Mouse (Mus musculus) forebrain, embryonic 14.5 days (tissue): ENCODE results near the gene Eme1. TPM values are rescaled to one million over a fixed set of nuclear protein-coding genes. Genes with fewer than 3 reads are reported as not detected.

Experiments
- ATAC-seq: fragments of 200-750 bp; cut with Nextera tagmentation; 2 replicates; pipeline ENCODE4 v1.8.0; 2017; ENCODE audit warnings: mild to moderate bottlenecking, moderate library complexity
- DNase-seq: peaks from one replicate; pipeline ENCODE4 v3.0.0-alpha.2; 2015; ENCODE audit warnings: low spot score
- H3K27ac ChIP-seq: fragments of 300-500 bp; sonication (generic); 2 replicates; pipeline ENCODE4 v1.5.1; 2014; ENCODE audit warnings: low read depth, mild to moderate bottlenecking, control low read depth, low read length, moderate library complexity
- H3K27me3 ChIP-seq: fragments of 300-500 bp; sonication (generic); replicated peaks from 2 replicates; pipeline ENCODE4 v1.6.1; 2014; ENCODE audit warnings: low read length, control low read depth, mixed read lengths; ENCODE audit not compliant: control insufficient read depth, insufficient read depth
- H3K36me3 ChIP-seq: fragments of 300-500 bp; sonication (generic); 2 replicates; pipeline ENCODE4 v1.6.1; 2014; ENCODE audit warnings: low read length, control low read depth; ENCODE audit not compliant: control insufficient read depth, insufficient read depth
- H3K4me1 ChIP-seq: fragments of 300-500 bp; sonication (generic); 2 replicates; pipeline ENCODE4 v1.6.1; 2014; ENCODE audit warnings: antibody characterized with exemption, low read length, control low read depth; ENCODE audit not compliant: control insufficient read depth, insufficient read depth
- H3K4me2 ChIP-seq: fragments of 300-500 bp; sonication (generic); 2 replicates; pipeline ENCODE4 v1.6.1; 2014; ENCODE audit warnings: mild to moderate bottlenecking, control low read depth, low read length
- H3K4me3 ChIP-seq: fragments of 300-500 bp; sonication (generic); 2 replicates; pipeline ENCODE4 v1.5.1; 2014; ENCODE audit warnings: low read depth, low read length, control low read depth
- H3K9ac ChIP-seq: fragments of 300-500 bp; sonication (generic); 2 replicates; pipeline ENCODE4 v1.6.1; 2014; ENCODE audit warnings: mild to moderate bottlenecking, low read length, control low read depth, moderate library complexity
- H3K9me3 ChIP-seq: fragments of 300-500 bp; sonication (generic); replicated peaks from 2 replicates; pipeline ENCODE4 v1.6.1; 2016; ENCODE audit warnings: low read length, control low read depth, mixed read lengths; ENCODE audit not compliant: control insufficient read depth
- WGBS: fragments of 180-500 bp; shearing (Covaris S2); extraction: QIAGEN DNeasy Blood & Tissue Kit; methylation state at CpG from one replicate; pipeline ENCODE4 v1.1.7; 2014; 5-methylcytosine and 5-hydroxymethylcytosine counted together
- polyA plus RNA-seq: library from polyadenylated mRNA; unstranded; fragments of >200 nt; fragmentation: Nextera tagmentation; extraction: Ambion mirVana; gene quantifications from 2 replicates; pipeline ENCODE4 v1.2.1, GENCODE M21; 2014

The Eme1 gene
- polyA plus RNA-seq, 1 experiment from 2014 or later, result 13.6 TPM

GRCm38 (mm10) chr11:94687178-94687577, 33.4 kb upstream of the Eme1 start:
- Histone ChIP-seq H3K27ac (no peak overlapping the region), H3K36me3 (no peaks in the 10 kb centered on the region), H3K4me2 (no peak overlapping the region), H3K9ac (no peak overlapping the region), H3K9me3 (no peaks in the 10 kb centered on the region), H3K27me3 (no peaks in the 10 kb centered on the region), H3K4me3 (no peak overlapping the region), H3K4me1 (no peaks in the 10 kb centered on the region)
- ATAC-seq (no peak), DNase-seq (no peak)
- WGBS, result 86% methylated on average over 6 of the region's 6 CpGs

- DNase-seq, result no peak
- Histone ChIP-seq H3K4me3 (no peak overlapping the region), H3K9me3 (no peaks in the 10 kb centered on the region), H3K27me3 (no peaks in the 10 kb centered on the region), H3K27ac (no peak overlapping the region), H3K36me3 (no peaks in the 10 kb centered on the region), H3K9ac (no peak overlapping the region), H3K4me2 (no peak overlapping the region), H3K4me1 (peaks cover 3% of the 10 kb centered on the region)
- 82% methylated on average over 7 of the region's 7 CpGs for WGBS
- no peak for ATAC-seq
These were observed 28.7 kb upstream of the Eme1 start for GRCm38 (mm10) chr11:94682427-94682826.

- Histone ChIP-seq H3K4me3 (no peak overlapping the region), H3K27ac (no peak overlapping the region), H3K9ac (no peak overlapping the region), H3K27me3 (no peaks in the 10 kb centered on the region), H3K9me3 (no peaks in the 10 kb centered on the region), H3K36me3 (no peaks in the 10 kb centered on the region), H3K4me2 (no peak overlapping the region), H3K4me1 (peaks cover 4% of the 10 kb centered on the region)
- 89% methylated on average over 4 of the region's 4 CpGs for WGBS
- DNase-seq, result no peak
- no peak for ATAC-seq
These were observed 27.9 kb upstream of the Eme1 start for GRCm38 (mm10) chr11:94681640-94682039.

- H3K4me3 ChIP-seq, result no peak overlapping the region
- H3K9ac ChIP-seq, result no peak overlapping the region
- no peaks in the 10 kb centered on the region for H3K27me3 ChIP-seq
- ATAC-seq (no peak), DNase-seq (no peak)
- H3K4me1 ChIP-seq, result peaks cover 14% of the 10 kb centered on the region
- H3K27ac ChIP-seq, result no peak overlapping the region
- H3K36me3 ChIP-seq, result no peaks in the 10 kb centered on the region
- no peaks in the 10 kb centered on the region for H3K9me3 ChIP-seq
- H3K4me2 ChIP-seq, result no peak overlapping the region
These were observed 26.9 kb upstream of the Eme1 start for GRCm38 (mm10) chr11:94680639-94681038.

- Histone ChIP-seq H3K27me3 (no peaks in the 10 kb centered on the region), H3K36me3 (no peaks in the 10 kb centered on the region), H3K4me2 (peak overlapping the region; percentile 88), H3K4me1 (peaks cover 14% of the 10 kb centered on the region), H3K9me3 (no peaks in the 10 kb centered on the region), H3K4me3 (peak overlapping the region; percentile 64), H3K9ac (peak overlapping the region; percentile 94), H3K27ac (0 out of 2 replicates have a peak overlapping the region, but pooled peaks have one; percentile 84)
- no peak for ATAC-seq
- peak; percentile 27 for DNase-seq
- WGBS, result 31% methylated on average over 15 of the region's 15 CpGs
These were observed 23.9 kb upstream of the Eme1 start for GRCm38 (mm10) chr11:94677607-94678145.

GRCm38 (mm10) chr11:94676754-94677606, 23.2 kb upstream of the Eme1 start, which contains the start of gene Xylt2:
Gene Xylt2 (minus strand): TSS chr11:94677515.
- WGBS, result 0% methylated on average over 77 of the region's 82 CpGs
- DNase-seq, result peak; percentile 96
- no peaks in the 10 kb centered on the region for H3K36me3 ChIP-seq
- peak within 1 kb of the TSS; percentile 84 for H3K27ac ChIP-seq
- no peaks in the 10 kb centered on the region for H3K27me3 ChIP-seq
- H3K9ac ChIP-seq, result peak within 1 kb of the TSS; percentile 94
- peak; percentile 97 for ATAC-seq
- H3K4me2 ChIP-seq, result peak within 1 kb of the TSS; percentile 88
- H3K4me3 ChIP-seq, result peak within 1 kb of the TSS; percentile 64
- H3K4me1 ChIP-seq, result peaks cover 14% of the 10 kb centered on the region
- no peaks in the 10 kb centered on the region for H3K9me3 ChIP-seq

- H3K27ac ChIP-seq, result no peak overlapping the region
- peak overlapping the region; percentile 64 for H3K4me3 ChIP-seq
- ATAC-seq (no peak), DNase-seq (no peak)
- H3K4me1 ChIP-seq, result peaks cover 14% of the 10 kb centered on the region
- H3K9ac ChIP-seq, result peak overlapping the region; percentile 94
- no peaks in the 10 kb centered on the region for H3K36me3 ChIP-seq
- no peaks in the 10 kb centered on the region for H3K9me3 ChIP-seq
- H3K27me3 ChIP-seq, result no peaks in the 10 kb centered on the region
- H3K4me2 ChIP-seq, result peak overlapping the region; percentile 88
- WGBS, result 42% methylated on average over 4 of the region's 4 CpGs
These were observed 22.5 kb upstream of the Eme1 start for GRCm38 (mm10) chr11:94676308-94676707.

- no peaks in the 10 kb centered on the region for H3K27me3 ChIP-seq
- no peak for ATAC-seq
- no peak overlapping the region for H3K4me3 ChIP-seq
- H3K4me2 ChIP-seq, result no peak overlapping the region
- no peak overlapping the region for H3K27ac ChIP-seq
- DNase-seq, result no peak
- H3K36me3 ChIP-seq, result peaks cover 5% of the 10 kb centered on the region; the same call in 1 of the 2 replicates
- no peak overlapping the region; the same call in 1 of the 2 replicates for H3K9ac ChIP-seq
- WGBS, result 81% methylated on average over 5 of the region's 5 CpGs
- H3K4me1 ChIP-seq, result peaks cover 14% of the 10 kb centered on the region
- H3K9me3 ChIP-seq, result no peaks in the 10 kb centered on the region
These were observed 21.7 kb upstream of the Eme1 start for GRCm38 (mm10) chr11:94675446-94675845.

GRCm38 (mm10) chr11:94674984-94675383, 21.2 kb upstream of the Eme1 start:
- ATAC-seq (no peak), DNase-seq (no peak)
- Histone ChIP-seq H3K27ac (no peak overlapping the region), H3K9me3 (no peaks in the 10 kb centered on the region), H3K9ac (no peak overlapping the region), H3K27me3 (no peaks in the 10 kb centered on the region), H3K4me3 (no peak overlapping the region), H3K4me2 (no peak overlapping the region), H3K4me1 (peaks cover 14% of the 10 kb centered on the region), H3K36me3 (peaks cover 9% of the 10 kb centered on the region)
- 84% methylated on average over 5 of the region's 5 CpGs for WGBS
